Mouse (Mus musculus): Measurements from ENCODE around the gene Snrnp25. TPM values are rescaled to one million over a fixed set of nuclear protein-coding genes. Genes with fewer than 3 reads are reported as not detected.

The Snrnp25 gene
- 32.9 and 34.4 TPM in 2 replicates for polyA plus RNA-seq (2012; rRNA removed)

DNA sequence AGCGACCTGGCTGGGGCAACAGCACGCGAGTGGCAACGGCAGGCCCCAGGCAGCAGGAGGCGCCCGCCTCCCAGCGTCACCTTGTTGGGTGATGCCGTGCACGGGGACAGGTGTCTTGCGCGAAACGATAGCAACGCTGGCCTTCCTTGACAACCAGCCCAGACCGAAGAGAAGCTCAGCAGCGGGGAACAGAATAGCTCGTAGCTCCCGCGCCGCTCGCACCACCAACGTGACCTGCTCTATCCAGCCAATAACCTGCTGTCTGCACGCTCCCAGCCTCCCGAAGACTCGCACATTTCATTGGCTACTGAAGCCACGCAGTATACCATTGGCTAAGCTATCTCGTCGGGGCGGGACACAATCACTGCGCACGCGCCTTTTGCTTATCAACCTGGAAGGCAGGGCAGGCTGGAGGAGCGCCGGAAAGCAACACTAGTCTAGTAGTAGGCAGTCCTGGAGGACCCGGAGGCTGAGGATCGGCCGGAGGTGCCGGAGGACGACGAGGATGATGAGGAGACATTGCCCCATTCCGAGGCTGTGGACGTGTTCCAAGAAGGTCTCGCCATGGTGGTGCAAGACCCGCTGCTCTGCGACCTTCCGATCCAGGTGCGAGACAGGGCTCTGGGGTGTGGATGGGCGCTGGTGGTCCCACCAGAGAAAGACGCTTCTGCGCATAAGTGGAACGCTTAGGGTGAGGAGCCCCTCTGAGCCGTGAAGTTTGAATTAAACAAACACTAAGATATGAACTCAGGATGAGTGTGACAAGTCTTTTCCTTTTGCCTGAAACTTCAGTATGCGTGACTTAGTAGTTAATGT is at the start of gene Snrnp25:
Gene Snrnp25, plus strand, starts transcription at position 358 of the 816 bp plus-strand sequence.

GRCm38 (mm10) chr11:32200075-32200601 is 5.1 kb upstream of the Snrnp25 start, which contains the start of gene Il9r:
Gene Il9r (minus strand): TSS chr11:32200279.

DNA sequence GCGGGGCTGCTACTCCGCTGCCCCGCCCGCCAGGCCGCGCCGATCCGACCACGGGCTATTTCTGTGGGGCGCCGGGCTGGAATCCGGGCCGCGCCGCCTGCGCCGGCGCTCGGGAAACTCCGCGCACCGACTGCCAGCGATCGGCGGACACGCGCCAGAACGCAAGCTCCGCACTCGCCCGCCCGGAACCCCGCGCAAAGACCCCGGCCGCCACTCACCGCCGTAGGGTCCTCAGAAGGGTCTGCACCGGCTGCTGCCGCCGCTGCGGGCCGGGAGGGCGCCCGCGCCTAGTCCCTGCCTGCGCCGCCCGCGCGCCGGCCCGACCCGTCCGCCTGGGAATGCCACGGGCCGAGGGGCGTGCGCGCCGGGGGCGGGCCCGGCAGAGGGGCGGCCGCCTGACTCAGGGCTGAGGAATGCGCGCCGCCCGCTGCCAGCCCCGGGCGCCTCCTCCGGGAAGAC is 16.8 kb downstream of the Snrnp25 start, which contains the start of gene Rhbdf1:
Gene Rhbdf1, minus strand, starts transcription at position 350 of the 459 bp plus-strand sequence.

GRCm38 (mm10) chr11:32226124-32226871 is 21.1 kb downstream of the Snrnp25 start, which contains the start of gene Mpg:
Gene Mpg (plus strand): TSS chr11:32226505.

Other genes starting within 250 kb of the Snrnp25 start
- gene 4930524B15Rik, start 239.8 kb upstream of the Snrnp25 start, polyA plus RNA-seq (2012; rRNA removed) = 0.02 TPM in 1 of 2 replicates, not detected in the other
- 0.10 and 0.12 TPM in 2 replicates for gene Nsg2, start 205.0 kb upstream of the Snrnp25 start, polyA plus RNA-seq (2012; rRNA removed)
- 0.03 and 0.11 TPM in 2 replicates for gene Il9r, start 5.1 kb upstream of the Snrnp25 start, polyA plus RNA-seq (2012; rRNA removed)
- gene Rhbdf1, start 16.9 kb downstream of the Snrnp25 start, polyA plus RNA-seq (2012; rRNA removed) = 7.2 TPM in 2 replicates
- 7.9 and 8.0 TPM in 2 replicates for gene Mpg, start 21.1 kb downstream of the Snrnp25 start, polyA plus RNA-seq (2012; rRNA removed)
- 26.5 and 30.6 TPM in 2 replicates for gene Nprl3, start 62.3 kb downstream of the Snrnp25 start, polyA plus RNA-seq (2012; rRNA removed)
- 3.7 and 4.5 TPM in 2 replicates for gene Hba-x, start 71.0 kb downstream of the Snrnp25 start, polyA plus RNA-seq (2012; rRNA removed)
- 29,511 and 32,224 TPM in 2 replicates for gene Hba-a1, start 78.1 kb downstream of the Snrnp25 start, polyA plus RNA-seq (2012; rRNA removed)
- gene Hbq1b, start 81.5 kb downstream of the Snrnp25 start, polyA plus RNA-seq (2012; rRNA removed) = 87.2 and 94.5 TPM in 2 replicates
- 100,647 and 102,463 TPM in 2 replicates for gene Hba-a2, start 91.1 kb downstream of the Snrnp25 start, polyA plus RNA-seq (2012; rRNA removed)
- 3.0 and 3.7 TPM in 2 replicates for gene Hbq1a, start 94.7 kb downstream of the Snrnp25 start, polyA plus RNA-seq (2012; rRNA removed)
- gene Sh3pxd2b, start 142.4 kb downstream of the Snrnp25 start, polyA plus RNA-seq (2012; rRNA removed) = 0.78 and 1.0 TPM in 2 replicates
- 3.6 and 3.9 TPM in 2 replicates for gene Ubtd2, start 250.0 kb downstream of the Snrnp25 start, polyA plus RNA-seq (2012; rRNA removed)

Data from liver, embryonic 18 days (tissue).